Mouse (Mus musculus) brain, embryonic 14.5 days (tissue): ENCODE data around the gene Nufip2. TPM values are rescaled to one million over a fixed set of nuclear protein-coding genes. Genes with fewer than 3 reads are reported as not detected.
"Not testable (repeated sequence)": the region's sequence is repeated elsewhere in the genome, so short reads cannot be mapped to it uniquely, and the experiment has no call there.

ENCODE experiments used
- DNase-seq: peaks from one replicate; pipeline ENCODE4 v3.0.0-alpha.2; 2011; ENCODE audit warnings: low read depth
- CTCF ChIP-seq: fragments of 200-500 bp; IDR thresholded peaks from 2 replicates; pipeline ENCODE4 v1.5.1; 2012; ENCODE audit warnings: inconsistent platforms, mild to moderate bottlenecking, moderate library complexity, borderline replicate concordance; ENCODE audit not compliant: insufficient read depth, insufficient read length; ENCODE audit errors: extremely low read depth
- POLR2A ChIP-seq: fragments of 200-500 bp; IDR thresholded peaks from 2 replicates; pipeline ENCODE4 v1.6.1; 2012; ENCODE audit warnings: mild to moderate bottlenecking, inconsistent platforms, borderline replicate concordance; ENCODE audit not compliant: poor library complexity, insufficient read depth, insufficient read length, severe bottlenecking; ENCODE audit errors: extremely low read depth
- polyA plus RNA-seq: library from polyadenylated mRNA; depleted of rRNA; stranded (reverse); fragments of >200 nt; gene quantifications from 2 replicates; pipeline ENCODE4 v1.2.3, GENCODE M21; 2012

Nufip2 gene
- polyA plus RNA-seq, 1 experiment: 19.2 TPM

DNA sequence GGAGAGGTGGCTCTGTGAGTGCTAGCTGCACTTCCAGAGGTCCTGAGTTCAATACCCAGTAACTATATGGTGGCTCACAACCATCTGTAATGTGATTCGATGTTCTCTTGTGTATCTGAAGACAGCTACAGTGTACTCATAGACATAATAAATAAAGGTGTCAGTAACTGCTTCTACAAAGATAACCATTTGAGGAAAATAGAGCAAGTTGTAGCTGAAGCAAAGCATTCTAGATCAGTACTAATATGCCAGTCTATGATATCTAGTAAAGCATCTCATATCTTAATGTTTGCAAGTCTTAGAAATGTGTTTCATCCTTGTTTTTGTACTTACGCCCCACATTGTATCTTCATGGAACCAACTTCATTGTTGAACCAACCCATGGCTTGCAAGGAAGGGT is 33.1 kb downstream of the Nufip2 start:
- no peak for TF ChIP-seq CTCF
- no peak for TF ChIP-seq POLR2A
- no peak for DNase-seq

DNA sequence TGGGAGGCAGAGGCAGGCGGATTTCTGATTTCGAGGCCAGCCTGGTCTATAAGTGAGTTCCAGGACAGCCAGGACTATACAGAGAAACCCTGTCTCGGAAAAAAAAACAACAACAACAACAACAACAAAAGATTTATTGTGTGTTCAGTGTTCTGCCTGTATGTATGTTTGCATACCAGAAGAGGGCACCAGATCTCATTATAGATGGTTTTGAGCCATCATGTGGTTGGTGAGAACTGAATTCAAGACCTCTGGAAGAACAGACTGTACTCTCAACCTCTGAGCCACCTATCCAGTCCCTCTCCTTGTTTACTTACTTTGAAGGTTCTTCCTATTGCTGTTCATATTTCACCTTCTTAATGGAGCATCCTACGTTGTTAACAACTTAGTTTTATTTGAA is 35.4 kb downstream of the Nufip2 start:
- no peak for DNase-seq
- no peak for TF ChIP-seq POLR2A
- TF ChIP-seq CTCF: no peak

DNA sequence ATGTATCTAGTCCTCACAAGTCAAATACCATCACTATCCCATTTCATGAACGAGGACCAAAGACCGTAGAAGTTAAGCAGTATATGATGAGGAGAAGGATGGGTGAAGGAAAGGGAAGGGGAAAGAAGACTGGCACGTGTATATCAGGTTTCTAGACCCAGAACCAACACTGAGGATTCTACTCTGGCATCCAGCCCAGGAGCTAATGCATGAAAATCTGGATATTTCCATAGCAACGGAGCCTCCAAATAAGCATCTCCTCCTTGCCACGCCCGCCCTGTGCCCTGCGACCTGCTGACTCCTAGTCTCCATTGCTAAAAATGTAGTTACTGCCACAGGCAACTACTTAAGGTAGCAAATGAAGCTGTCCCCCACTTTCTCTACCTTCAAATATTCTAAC is 38.8 kb downstream of the Nufip2 start:
- TF ChIP-seq CTCF (no peak), POLR2A (no peak)
- peak; percentile 22 for DNase-seq

DNA sequence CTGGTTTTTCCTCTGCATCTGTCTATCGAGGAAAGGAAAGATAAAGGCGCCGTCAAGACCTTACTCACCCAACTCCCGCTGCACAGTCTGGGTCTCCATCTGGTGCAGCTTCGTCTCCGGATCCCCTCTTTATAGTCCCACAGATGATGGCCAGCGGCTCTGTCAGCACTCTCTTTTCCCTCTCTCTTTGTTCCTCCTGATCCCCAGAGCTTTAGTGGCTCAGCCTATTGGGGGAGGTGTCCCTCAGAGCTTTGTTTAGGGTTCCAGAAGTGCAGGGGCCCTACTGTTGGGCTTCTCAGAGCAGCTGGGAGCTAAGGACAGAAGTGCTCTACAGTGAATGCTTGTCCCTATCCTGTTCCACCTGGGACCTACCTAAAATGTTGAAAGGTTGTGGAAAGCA is 39.2 kb downstream of the Nufip2 start, which contains the start of gene Cryba1:
Gene Cryba1, minus strand, starts transcription at position 101 of the 400 bp plus-strand sequence.
- peak; percentile 14 for DNase-seq
- TF ChIP-seq CTCF (no peak), POLR2A (no peak)

DNA sequence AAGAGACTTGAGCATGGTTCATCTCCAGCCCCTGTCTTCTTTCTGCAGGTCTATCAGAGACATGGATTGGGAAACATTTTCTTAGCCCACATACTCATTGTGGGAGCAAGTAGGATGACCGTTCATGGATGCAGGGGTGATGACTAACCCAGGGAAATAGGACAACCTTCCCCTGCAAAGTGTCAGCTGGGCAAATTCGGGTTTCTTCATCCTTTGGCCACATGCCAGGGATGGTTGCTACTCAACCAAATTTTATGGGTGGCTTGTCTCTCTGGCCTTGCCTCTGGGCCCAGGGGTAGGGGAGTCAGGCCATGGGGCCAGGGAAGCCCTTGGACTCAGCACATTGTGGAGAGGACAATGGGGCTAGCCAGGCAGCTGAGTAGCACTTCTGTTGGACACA is 42.6 kb downstream of the Nufip2 start:
- no peak for TF ChIP-seq CTCF
- TF ChIP-seq POLR2A: no peak
- DNase-seq: no peak

DNA sequence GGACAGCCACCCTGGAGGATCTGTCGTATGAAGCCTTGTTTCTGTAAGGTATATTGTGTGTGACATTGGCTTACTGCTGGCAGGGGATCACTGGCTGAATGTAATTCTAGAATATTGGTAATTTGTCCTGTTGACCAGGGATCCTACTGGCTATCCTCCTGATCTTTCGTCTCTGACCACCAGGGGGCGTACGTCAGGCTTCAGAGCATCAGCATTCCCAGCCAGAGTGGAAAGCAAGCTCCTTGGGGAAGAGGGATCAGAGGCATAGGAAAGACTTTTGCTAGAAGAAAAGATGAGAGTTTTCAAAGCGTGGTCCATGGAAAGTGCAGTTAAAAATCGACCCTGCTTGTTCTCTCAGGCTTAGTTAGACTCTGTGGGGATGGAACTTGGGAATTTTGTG is 51.3 kb downstream of the Nufip2 start:
- TF ChIP-seq POLR2A (no peak), CTCF (peak; percentile 92)
- DNase-seq: peak; percentile 88

DNA sequence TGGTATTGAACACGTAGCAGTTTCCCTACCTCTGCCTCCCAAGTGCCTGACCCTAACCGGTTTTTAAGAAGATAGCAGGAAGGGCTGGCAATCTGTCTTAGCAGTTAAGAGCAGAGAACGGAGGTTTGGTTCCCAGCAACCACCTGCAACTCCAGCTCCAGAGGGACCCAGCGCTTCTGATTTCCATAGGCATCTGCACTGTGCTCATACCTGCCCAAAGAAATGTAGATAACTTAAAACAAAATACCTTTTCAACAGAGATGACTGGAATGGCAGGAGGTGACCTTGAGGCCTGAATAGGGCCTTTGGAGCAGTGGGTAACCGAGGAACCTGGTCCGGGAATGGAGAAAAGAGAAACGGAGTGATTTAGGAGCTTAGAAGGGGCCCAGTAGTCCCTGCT is 52.6 kb downstream of the Nufip2 start:
- no peak for DNase-seq
- TF ChIP-seq CTCF (no peak), POLR2A (no peak)

DNA sequence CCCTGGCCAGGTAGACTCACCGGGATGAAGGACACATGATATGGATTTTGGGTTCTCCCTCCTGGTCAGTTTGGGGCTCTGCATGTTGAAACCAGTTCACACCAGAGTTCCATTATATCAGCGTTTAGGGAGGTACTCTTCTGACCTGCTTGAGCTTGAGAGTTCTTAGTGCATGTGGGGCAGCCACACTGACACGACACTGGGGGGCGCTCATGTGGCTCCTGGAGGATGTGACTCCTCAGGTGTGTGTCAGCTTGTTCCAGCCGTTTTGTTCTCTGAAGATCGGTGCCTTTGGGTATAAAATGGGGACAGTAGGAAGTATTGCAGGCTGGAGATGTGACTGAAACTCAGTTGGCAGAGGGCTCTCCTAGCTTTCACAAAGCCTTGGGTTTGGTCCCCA is 58.0 kb downstream of the Nufip2 start:
- no peak for DNase-seq

DNA sequence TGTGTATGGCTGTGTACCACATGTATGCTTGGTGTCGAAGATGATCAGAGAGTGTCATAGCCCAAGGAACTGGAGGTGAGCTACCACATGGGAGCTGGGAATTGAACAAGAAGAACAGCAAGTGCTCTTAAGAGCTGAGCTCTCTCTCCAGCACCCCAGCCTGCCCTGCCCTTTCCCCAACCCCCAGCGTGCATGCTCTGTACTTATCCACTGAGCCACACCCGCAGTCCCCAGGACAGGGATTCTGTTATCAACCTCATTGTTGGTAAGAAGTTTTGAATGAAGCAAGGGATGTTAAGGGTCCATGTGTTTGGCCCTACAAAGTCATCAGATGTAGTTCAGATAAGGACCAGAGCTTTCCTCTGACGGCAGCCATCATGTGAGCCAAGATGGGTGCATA is 60.7 kb downstream of the Nufip2 start:
- TF ChIP-seq POLR2A: no peak
- TF ChIP-seq CTCF: no peak
- no peak for DNase-seq

More for the DNA sequence above, 58.0 kb downstream of the Nufip2 start:
- TF ChIP-seq CTCF (no peak), POLR2A (no peak)

DNA sequence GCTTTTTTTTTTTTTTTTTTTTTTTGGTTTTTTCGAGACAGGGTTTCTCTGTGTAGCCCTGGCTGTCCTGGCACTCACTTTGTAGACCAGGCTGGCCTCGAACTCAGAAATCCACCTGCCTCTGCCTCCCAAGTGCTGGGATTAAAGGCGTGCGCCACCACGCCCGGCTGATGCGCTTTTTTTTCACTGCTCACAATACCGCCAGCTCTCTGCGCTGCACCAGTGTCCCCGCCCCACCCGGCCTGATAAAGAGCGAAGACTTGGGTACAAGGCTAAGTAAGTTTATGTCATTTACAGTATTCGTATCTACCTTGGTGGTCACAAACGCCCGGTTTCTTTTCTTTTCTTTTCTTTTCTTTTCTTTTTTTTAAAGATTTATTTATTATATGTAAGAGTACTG is 61.1 kb downstream of the Nufip2 start:
- DNase-seq: not testable (repeated sequence)

DNA sequence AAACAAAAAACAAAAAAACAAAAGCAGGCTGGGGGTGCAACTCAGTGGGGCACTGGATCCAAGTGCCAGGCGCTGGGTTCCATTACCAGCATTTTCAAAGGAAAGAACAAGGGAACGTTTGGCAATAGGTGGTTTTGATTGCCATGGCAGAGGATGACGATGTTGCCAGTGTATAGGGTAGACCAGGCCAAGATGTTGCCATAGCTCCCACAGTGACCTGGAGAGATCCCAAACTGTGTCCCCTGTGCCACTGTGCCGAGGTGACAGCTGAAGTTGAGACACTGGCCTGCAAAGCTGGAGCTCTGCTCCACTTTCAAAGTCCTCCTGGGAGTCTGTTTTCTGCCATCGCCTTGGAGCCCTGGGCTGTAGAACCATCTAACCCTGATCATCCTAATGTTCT is 63.0 kb downstream of the Nufip2 start:
- no peak for TF ChIP-seq POLR2A
- no peak for TF ChIP-seq CTCF
- no peak for DNase-seq

DNA sequence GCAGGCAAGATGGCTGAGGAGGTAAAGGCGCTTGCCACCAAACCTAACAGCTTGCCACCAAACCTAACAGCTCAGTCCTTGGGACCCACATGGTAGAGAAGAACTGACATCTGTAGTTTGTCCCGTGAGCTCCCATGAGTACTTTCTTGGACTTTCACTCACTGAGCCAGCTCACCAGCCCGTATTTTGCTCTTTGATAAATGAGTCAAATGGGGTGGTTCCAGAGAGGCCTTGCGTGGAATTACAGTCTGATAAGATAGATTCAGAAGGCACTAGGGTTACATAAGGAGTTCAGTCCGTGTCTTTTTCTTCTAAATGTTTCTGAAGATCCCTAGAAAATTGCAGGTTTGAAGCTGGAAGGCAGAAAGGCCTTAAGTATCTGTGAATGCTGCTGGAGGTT is 66.6 kb downstream of the Nufip2 start:
- TF ChIP-seq POLR2A: no peak
- TF ChIP-seq CTCF: no peak
- no peak for DNase-seq

DNA sequence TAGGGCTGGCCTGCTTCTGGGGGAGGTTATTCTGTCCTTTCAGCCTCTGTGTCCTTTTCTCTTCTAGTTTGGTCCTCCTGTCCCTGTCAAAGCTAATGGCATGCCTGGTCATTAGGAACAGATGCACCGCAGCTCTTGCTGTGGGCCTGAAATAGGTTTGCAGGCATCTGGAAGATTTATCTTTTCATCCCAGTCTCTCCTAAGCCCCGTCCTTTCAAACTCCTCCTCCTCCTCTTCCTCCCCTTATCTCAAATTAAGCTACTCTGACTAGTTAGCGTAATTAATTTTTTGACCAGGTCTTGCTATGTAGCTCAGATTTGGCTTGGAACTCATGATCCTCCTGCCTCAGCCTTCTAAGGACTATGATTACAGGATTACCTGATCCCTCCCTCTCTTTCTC is 67.5 kb downstream of the Nufip2 start:
- no peak for DNase-seq
- TF ChIP-seq CTCF (no peak), POLR2A (no peak)

DNA sequence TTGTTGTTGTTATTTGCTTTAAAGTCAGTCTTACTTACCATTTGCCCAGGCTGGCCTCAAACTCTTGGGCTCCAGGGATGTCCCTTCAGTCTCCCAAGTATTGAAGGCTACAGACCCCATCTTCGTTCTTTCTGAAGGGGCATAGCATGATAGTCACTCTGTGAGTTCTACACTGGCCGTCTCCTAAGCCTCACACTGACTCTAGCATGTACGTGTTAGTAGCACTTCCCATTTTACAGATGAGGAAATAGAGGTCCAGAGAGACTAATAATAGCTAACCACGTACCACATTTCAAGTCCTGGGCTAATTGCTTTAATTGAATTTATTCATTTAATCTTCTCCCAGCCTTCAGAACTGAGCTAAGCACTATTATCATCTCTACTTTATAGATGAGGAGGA is 74.1 kb downstream of the Nufip2 start:
- no peak for DNase-seq
- TF ChIP-seq CTCF: no peak
- no peak for TF ChIP-seq POLR2A
